In genomic region chr13:28931776-28932175, GRCm38 (mm10) we compare ENCODE assay signal across 21 mouse cellular contexts. TPM values are rescaled to one million over a fixed set of nuclear protein-coding genes. Genes with fewer than 3 reads are reported as not detected.
DNase-seq lines count a peak whose midpoint lies in the region; ATAC-seq and TF ChIP-seq lines count a peak whose summit lies in the region.
"Had no signal": no experiment of that assay in that cellular context is flagged by ENCODE, and none has a peak within 500 bp of the region (broad histone marks: within the 10 kb centered on the region; RNA-seq: fewer than 3 reads in every experiment).

No protein-coding gene starts in this region.

- H3K4me3 ChIP-seq in forebrain, embryonic 10.5 days, result no peak overlapping the region
- no peak overlapping the region for H3K4me3 ChIP-seq in forebrain, postnatal 0 days (ENCODE audit: low read depth, low read length)
- H3K4me3 ChIP-seq in kidney, adult 2 months (ENCODE audit: insufficient read depth, low read depth, low read length), result no peak overlapping the region
- H3K4me3 ChIP-seq in embryonic facial prominence, embryonic 11.5 days (ENCODE audit: low read depth, low read length), result no peak overlapping the region
- H3K4me3 ChIP-seq: embryonic facial prominence, embryonic 12.5 days; limb, embryonic 13.5 days; liver, embryonic 12.5 days; midbrain, embryonic 10.5 days had no signal

- no peak for TF ChIP-seq POLR2A in kidney, adult 2 months (IDR thresholded peaks at IDR 0.05; ENCODE audit: low read depth, low read length)

- ATAC-seq in forebrain, postnatal 0 days, result no peak
- ATAC-seq in embryonic facial prominence, embryonic 11.5 days (replicated peaks; ENCODE audit: insufficient number of reproducible peaks, low FRiP score, low TSS enrichment, low read depth), result 0 out of 2 replicates have a peak, but pooled peaks have one; percentile 21
- no peak for ATAC-seq in frontal cortex, adult (ENCODE audit: low TSS enrichment)
- ATAC-seq: activated CD4-positive, CD25-positive, alpha-beta regulatory T cell, adult 4 months; forebrain, embryonic 14.5 days; inflammation-experienced regulatory T-cells, adult 6 months; liver, embryonic 12.5 days had no signal

- no peak for TF ChIP-seq CTCF in forebrain, postnatal 0 days (IDR thresholded peaks at IDR 0.05; ENCODE audit: low read depth)
- no peak for TF ChIP-seq CTCF in kidney, adult 2 months (conservative IDR thresholded peaks at IDR 0.05; ENCODE audit: insufficient read depth, insufficient read length, low read depth, low read length)

- H3K9me3 ChIP-seq in forebrain, embryonic 10.5 days, result no peaks in the 10 kb centered on the region
- no peaks in the 10 kb centered on the region for H3K9me3 ChIP-seq in forebrain, postnatal 0 days (ENCODE audit: low read length)
- H3K9me3 ChIP-seq in embryonic facial prominence, embryonic 11.5 days (replicated peaks; ENCODE audit: control insufficient read depth, low read length), result no peaks in the 10 kb centered on the region
- H3K9me3 ChIP-seq: embryonic facial prominence, embryonic 12.5 days; limb, embryonic 13.5 days; liver, embryonic 12.5 days; midbrain, embryonic 10.5 days had no signal

- WGBS in forebrain, embryonic 10.5 days, result 23% methylated on average over 3 of the region's 3 CpGs
- WGBS in forebrain, postnatal 0 days, result 24% methylated on average over 3 of the region's 3 CpGs
- 48% methylated on average over 3 of the region's 3 CpGs for WGBS in kidney, adult 2 months
- WGBS in embryonic facial prominence, embryonic 11.5 days, result 19% methylated on average over 3 of the region's 3 CpGs

- peak overlapping the region; percentile 65; the same call in 1 of the 2 replicates for H3K27ac ChIP-seq in forebrain, embryonic 10.5 days
- H3K27ac ChIP-seq in forebrain, postnatal 0 days (ENCODE audit: low read depth, low read length), result no peak overlapping the region
- no peak overlapping the region for H3K27ac ChIP-seq in kidney, adult 2 months (ENCODE audit: insufficient read depth, low read depth, low read length)
- H3K27ac ChIP-seq in embryonic facial prominence, embryonic 11.5 days (replicated peaks; ENCODE audit: low read depth, low read length), result no peak overlapping the region
- H3K27ac ChIP-seq: embryonic facial prominence, embryonic 12.5 days; hindbrain, embryonic 14.5 days; limb, embryonic 13.5 days; liver, embryonic 12.5 days; stomach, postnatal 0 days had no signal

- H3K36me3 ChIP-seq in forebrain, embryonic 10.5 days (replicated peaks), result no peaks in the 10 kb centered on the region
- H3K36me3 ChIP-seq in forebrain, postnatal 0 days (ENCODE audit: insufficient read depth), result no peaks in the 10 kb centered on the region
- no peaks in the 10 kb centered on the region for H3K36me3 ChIP-seq in kidney, adult 2 months (ENCODE audit: control insufficient read depth, insufficient read depth, low read length)
- H3K36me3 ChIP-seq in embryonic facial prominence, embryonic 11.5 days (replicated peaks; ENCODE audit: control insufficient read depth, insufficient read depth, low read depth, low read length), result no peaks in the 10 kb centered on the region
- H3K36me3 ChIP-seq: embryonic facial prominence, embryonic 12.5 days; limb, embryonic 13.5 days; liver, embryonic 12.5 days; midbrain, embryonic 10.5 days had no signal

- H3K27me3 ChIP-seq in forebrain, embryonic 10.5 days (ENCODE audit: poor library complexity, severe bottlenecking), result no peaks in the 10 kb centered on the region
- H3K27me3 ChIP-seq in forebrain, postnatal 0 days (ENCODE audit: insufficient read depth, low read length), result no peaks in the 10 kb centered on the region
- no peaks in the 10 kb centered on the region for H3K27me3 ChIP-seq in kidney, adult 2 months (replicated peaks; ENCODE audit: control insufficient read depth, insufficient read depth, low read length)
- no peaks in the 10 kb centered on the region for H3K27me3 ChIP-seq in embryonic facial prominence, embryonic 11.5 days (ENCODE audit: control insufficient read depth, insufficient read depth, low read length)
- H3K27me3 ChIP-seq: embryonic facial prominence, embryonic 12.5 days; limb, embryonic 13.5 days; liver, embryonic 12.5 days had no signal

- H3K4me1 ChIP-seq in forebrain, embryonic 10.5 days, result peaks cover 58% of the 10 kb centered on the region
- H3K4me1 ChIP-seq in forebrain, postnatal 0 days (ENCODE audit: insufficient read depth), result no peaks in the 10 kb centered on the region
- no peaks in the 10 kb centered on the region for H3K4me1 ChIP-seq in kidney, adult 2 months (ENCODE audit: control insufficient read depth, insufficient read depth, low read length)
- H3K4me1 ChIP-seq in embryonic facial prominence, embryonic 11.5 days (ENCODE audit: control insufficient read depth, insufficient read depth, low read length), result no peaks in the 10 kb centered on the region; the same call in 1 of the 2 replicates
- H3K4me1 ChIP-seq: liver, embryonic 12.5 days had no signal

- no peak overlapping the region for H3K9ac ChIP-seq in forebrain, postnatal 0 days
- no peak overlapping the region for H3K9ac ChIP-seq in embryonic facial prominence, embryonic 11.5 days (replicated peaks; ENCODE audit: low read length)
- H3K9ac ChIP-seq: embryonic facial prominence, embryonic 12.5 days; hindbrain, embryonic 14.5 days; limb, embryonic 13.5 days; liver, embryonic 12.5 days had no signal

- DNase-seq in forebrain, embryonic 10.5 days (ENCODE audit: extremely low spot score, low spot score), result no peak
- no peak for DNase-seq in forebrain, postnatal 0 days
- DNase-seq in kidney, adult 2 months, result peak; percentile 9
- no peak for DNase-seq in kidney, postnatal 25 days
- DNase-seq in NIH3T3 (ENCODE audit: low read depth), result peak; percentile 38
- DNase-seq in embryonic facial prominence, embryonic 11.5 days (ENCODE audit: low spot score), result no peak
- DNase-seq in layer of hippocampus, adult 9-10 months (ENCODE audit: low spot score), result no peak
- DNase-seq: adrenal gland, postnatal 10 days; cerebellum, adult 9-11 months; kidney, postnatal 4 days; layer of hippocampus, adult 9-11 months had no signal

- no peak overlapping the region for H3K4me2 ChIP-seq in forebrain, postnatal 0 days (ENCODE audit: low read depth)
- H3K4me2 ChIP-seq in embryonic facial prominence, embryonic 11.5 days (ENCODE audit: low read depth, low read length), result no peak overlapping the region
- H3K4me2 ChIP-seq: embryonic facial prominence, embryonic 12.5 days; hindbrain, embryonic 14.5 days; limb, embryonic 13.5 days; liver, embryonic 12.5 days had no signal

RNA-seq across cellular contexts. Expression of gene Sox4, which starts 21.7 kb away (rescaled TPM):
- polyA plus RNA-seq in forebrain, embryonic 10.5 days (2016; fragmentation: Nextera tagmentation; extraction: Ambion mirVana), result 50.5 and 52.0 TPM in 2 replicates
- total RNA-seq in forebrain, postnatal 0 days (2014; rRNA removed), result 217 and 275 TPM in 2 replicates
- polyA plus RNA-seq in forebrain, postnatal 0 days (2015; fragmentation: Nextera tagmentation; extraction: Ambion mirVana), result 202 and 214 TPM in 2 replicates
- polyA plus RNA-seq in kidney, adult 2 months (2012; rRNA removed), result 7.8 and 10.0 TPM in 2 replicates
- 111 and 126 TPM in 2 replicates for polyA plus RNA-seq in embryonic facial prominence, embryonic 11.5 days (2014; fragmentation: Nextera tagmentation; extraction: Ambion mirVana)

Comparison
In these comparisons a context has a peak if more than half of its experiments do, and no peak if none do; other contexts are left out.
1. DNase-seq: peak in kidney, adult 2 months (single experiment) and NIH3T3 (single experiment); none in forebrain, embryonic 10.5 days (single experiment), forebrain, postnatal 0 days (single experiment), kidney, postnatal 25 days (0 of 2), embryonic facial prominence, embryonic 11.5 days (single experiment) and layer of hippocampus, adult 9-10 months (single experiment).